Mouse (Mus musculus) CH12.LX (cell line): ENCODE measurements around the gene Tead1. TPM values are rescaled to one million over a fixed set of nuclear protein-coding genes. Genes with fewer than 3 reads are reported as not detected.

Experiments used
- DNase-seq: peaks from one replicate; pipeline ENCODE4 v3.0.0-alpha.2; 2013; ENCODE audit errors: extremely low read depth
- H3K27ac ChIP-seq: 2 replicates; pipeline ENCODE4 v1.5.1; 2012; ENCODE audit warnings: low read depth, mild to moderate bottlenecking, control low read depth, moderate library complexity; ENCODE audit not compliant: insufficient read depth
- H3K27me3 ChIP-seq: replicated peaks from 2 replicates; pipeline ENCODE3; 2012; ENCODE audit warnings: inconsistent platforms
- H3K36me3 ChIP-seq, 2 experiments: replicated peaks in 1 of 2; 2 replicates each; pipeline versions ENCODE3 to v1.6.1; 2012; ENCODE audit warnings: inconsistent platforms in 1 of 2, low read length in 1 of 2, mild to moderate bottlenecking in 1 of 2, mixed read lengths in 1 of 2, moderate library complexity in 1 of 2; ENCODE audit not compliant: control insufficient read depth in 1 of 2, insufficient read depth in 1 of 2
- H3K4me1 ChIP-seq, 2 experiments: 2 replicates each; pipeline ENCODE4 v1.6.1; 2012; ENCODE audit warnings: inconsistent platforms in 1 of 2, moderate library complexity in 1 of 2; ENCODE audit not compliant: insufficient read depth in 2 of 2, control insufficient read depth in 1 of 2
- H3K4me2 ChIP-seq: 2 replicates; pipeline ENCODE4 v1.6.1; 2012; ENCODE audit warnings: low read depth, mild to moderate bottlenecking, control low read depth; ENCODE audit not compliant: poor library complexity, insufficient read depth, severe bottlenecking
- H3K4me3 ChIP-seq, 3 experiments: fragments of 150-350 bp in 1 of 3; sonication (generic) in 1 of 3; replicated peaks in 1 of 3; 2 replicates each; pipeline versions ENCODE3 to v1.5.1; 2011 to 2012; ENCODE audit warnings: low read depth in 2 of 3, low read length in 2 of 3, mild to moderate bottlenecking in 2 of 3, moderate library complexity in 2 of 3, control low read depth in 1 of 3, improper control_type of control experiment in 1 of 3, inconsistent platforms in 1 of 3, mixed read lengths in 1 of 3; ENCODE audit not compliant: poor library complexity in 1 of 3
- H3K79me2 ChIP-seq: replicated peaks from 2 replicates; pipeline ENCODE4 v1.6.1; 2012; ENCODE audit warnings: mild to moderate bottlenecking, moderate library complexity; ENCODE audit not compliant: control insufficient read depth, poor library complexity, insufficient read depth, severe bottlenecking; ENCODE audit errors: extremely low read depth
- H3K9ac ChIP-seq: 2 replicates; pipeline ENCODE4 v1.6.1; 2012; ENCODE audit warnings: low read depth, mild to moderate bottlenecking, control low read depth, moderate library complexity; ENCODE audit not compliant: insufficient read depth
- H3K9me3 ChIP-seq: replicated peaks from 2 replicates; pipeline ENCODE3; 2012; ENCODE audit warnings: low read length, inconsistent platforms, mixed read lengths
- CHD1 ChIP-seq: IDR thresholded peaks from 2 replicates; pipeline ENCODE4 v1.6.1; 2012; ENCODE audit warnings: low read depth, low read length, improper control_type of control experiment, inconsistent platforms
- CHD2 ChIP-seq: IDR thresholded peaks from 2 replicates; pipeline ENCODE4 v1.6.1; 2011; ENCODE audit warnings: low read length, improper control_type of control experiment
- CTCF ChIP-seq, 2 experiments: IDR thresholded peaks in 1 of 2; conservative IDR thresholded peaks in 1 of 2; 2 replicates each; pipeline ENCODE4 v1.5.1; 2011 to 2012; ENCODE audit warnings: low read depth in 2 of 2, low read length in 2 of 2, improper control_type of control experiment in 1 of 2, inconsistent platforms in 1 of 2, mild to moderate bottlenecking in 1 of 2, moderate library complexity in 1 of 2
- E2F4 ChIP-seq: IDR thresholded peaks from 2 replicates; pipeline ENCODE4 v1.6.1; 2011; ENCODE audit warnings: low read depth, low read length, improper control_type of control experiment; ENCODE audit not compliant: insufficient replicate concordance
- ELF1 ChIP-seq: IDR thresholded peaks from 2 replicates; pipeline ENCODE4 v1.6.1; 2014; ENCODE audit warnings: low read depth, mild to moderate bottlenecking, inconsistent platforms, low read length, improper control_type of control experiment
- EP300 ChIP-seq: IDR thresholded peaks from 2 replicates; pipeline ENCODE4 v1.6.1; 2011; ENCODE audit warnings: low read length, improper control_type of control experiment
- HCFC1 ChIP-seq: IDR thresholded peaks from 2 replicates; pipeline ENCODE4 v1.6.1; 2012; ENCODE audit warnings: low read depth, mild to moderate bottlenecking, inconsistent platforms, low read length, improper control_type of control experiment
- IRF4 ChIP-seq: IDR thresholded peaks from 2 replicates; pipeline ENCODE4 v1.6.1; 2014; ENCODE audit warnings: low read depth, mild to moderate bottlenecking, inconsistent platforms, low read length, improper control_type of control experiment
- JUN ChIP-seq: IDR thresholded peaks from 2 replicates; pipeline ENCODE4 v1.6.1; 2011; ENCODE audit warnings: low read depth, mild to moderate bottlenecking, low read length, improper control_type of control experiment, moderate library complexity; ENCODE audit not compliant: insufficient read depth
- KAT2A ChIP-seq: IDR thresholded peaks from 2 replicates; pipeline ENCODE4 v1.6.1; 2012; ENCODE audit warnings: low read length, improper control_type of control experiment, inconsistent platforms; ENCODE audit not compliant: insufficient replicate concordance
- MAFK ChIP-seq: IDR thresholded peaks from 2 replicates; pipeline ENCODE4 v1.6.1; 2011; ENCODE audit warnings: low read length, improper control_type of control experiment; ENCODE audit not compliant: insufficient replicate concordance
- MAZ ChIP-seq: IDR thresholded peaks from 2 replicates; pipeline ENCODE4 v1.6.1; 2012; ENCODE audit warnings: low read depth, mild to moderate bottlenecking, inconsistent platforms, low read length, improper control_type of control experiment, moderate library complexity
- MEF2A ChIP-seq: IDR thresholded peaks from 2 replicates; pipeline ENCODE4 v1.6.1; 2014; ENCODE audit warnings: low read depth, mild to moderate bottlenecking, inconsistent platforms, low read length, improper control_type of control experiment, borderline replicate concordance
- MXI1 ChIP-seq: IDR thresholded peaks from 2 replicates; pipeline ENCODE4 v1.6.1; 2011; ENCODE audit warnings: mild to moderate bottlenecking, low read depth, low read length, improper control_type of control experiment
- MYC ChIP-seq: IDR thresholded peaks from 2 replicates; pipeline ENCODE4 v1.6.1; 2011; ENCODE audit warnings: low read depth, mild to moderate bottlenecking, improper control_type of control experiment, low read length
- NELFE ChIP-seq: IDR thresholded peaks from 2 replicates; pipeline ENCODE4 v1.6.1; 2011; ENCODE audit warnings: low read depth, low read length, improper control_type of control experiment
- NRF1 ChIP-seq: IDR thresholded peaks from 2 replicates; pipeline ENCODE4 v1.6.1; 2014; ENCODE audit warnings: low read depth, mild to moderate bottlenecking, inconsistent platforms, low read length, improper control_type of control experiment, moderate library complexity
- POLR2A ChIP-seq: IDR thresholded peaks from 2 replicates; pipeline ENCODE4 v1.6.1; 2011; ENCODE audit warnings: low read depth, mild to moderate bottlenecking, improper control_type of control experiment, low read length
- RAD21 ChIP-seq: IDR thresholded peaks from 2 replicates; pipeline ENCODE4 v1.6.1; 2011; ENCODE audit warnings: low read depth, mild to moderate bottlenecking, low read length, improper control_type of control experiment, moderate library complexity
- RCOR1 ChIP-seq: conservative IDR thresholded peaks from 2 replicates; pipeline ENCODE4 v1.6.1; 2012; ENCODE audit warnings: low read depth, mild to moderate bottlenecking, inconsistent platforms, low read length, improper control_type of control experiment
- SIN3A ChIP-seq: IDR thresholded peaks from 2 replicates; pipeline ENCODE4 v1.6.1; 2012; ENCODE audit warnings: low read length, improper control_type of control experiment, inconsistent platforms
- SMC3 ChIP-seq: IDR thresholded peaks from 2 replicates; pipeline ENCODE4 v1.6.1; 2011; ENCODE audit warnings: low read depth, low read length, improper control_type of control experiment
- TCF12 ChIP-seq: IDR thresholded peaks from 2 replicates; pipeline ENCODE4 v1.6.1; 2014; ENCODE audit warnings: low read depth, mild to moderate bottlenecking, inconsistent platforms, low read length, improper control_type of control experiment
- UBTF ChIP-seq: IDR thresholded peaks from 2 replicates; pipeline ENCODE4 v1.6.1; 2012; ENCODE audit warnings: low read depth, mild to moderate bottlenecking, inconsistent platforms, low read length, improper control_type of control experiment, moderate library complexity
- USF1 ChIP-seq: IDR thresholded peaks from 2 replicates; pipeline ENCODE4 v1.6.1; 2014; ENCODE audit warnings: low read depth, mild to moderate bottlenecking, inconsistent platforms, low read length, improper control_type of control experiment
- USF2 ChIP-seq: conservative IDR thresholded peaks from 2 replicates; pipeline ENCODE4 v1.6.1; 2011; ENCODE audit warnings: low read depth, low read length, improper control_type of control experiment
- ZC3H11A ChIP-seq: IDR thresholded peaks from 2 replicates; pipeline ENCODE4 v1.6.1; 2012; ENCODE audit warnings: low read depth, mild to moderate bottlenecking, inconsistent platforms, low read length, improper control_type of control experiment
- ZMIZ1 ChIP-seq: IDR thresholded peaks from 2 replicates; pipeline ENCODE4 v1.6.1; 2012; ENCODE audit warnings: low read depth, mild to moderate bottlenecking, inconsistent platforms, low read length, improper control_type of control experiment
- dilution Hi-C: fragments of 300-500 bp; cut with MboI; formaldehyde crosslinking; loops from 2 replicates; pipeline ENCODE4 v1.14.3; 2020; ENCODE audit warnings: low sequenced_read_pairs; ENCODE audit not compliant: extremely low pct_unique_long_range_greater_than_20kb, extremely low pct_ligation_motif_present
- in situ Hi-C: fragments of 300-500 bp; cut with MboI; formaldehyde crosslinking; loops from 3 replicates; pipeline ENCODE4 v1.14.3; 2019; ENCODE audit warnings: low sequenced_read_pairs, low pct_ligation_motif_present, low pct_unique_long_range_greater_than_20kb, mixed read lengths
- polyA plus RNA-seq: library from polyadenylated mRNA; unstranded; fragments of >175 nt; gene quantifications from 2 replicates; pipeline ENCODE4 v1.2.1, GENCODE M21; 2012; ENCODE audit warnings: low read depth; ENCODE audit not compliant: insufficient read length
- total RNA-seq, 2 experiments: library from RNA; depleted of rRNA; stranded (reverse); fragments of 300-350 nt in 1 of 2; fragments of >200 nt in 1 of 2; gene quantifications; 2 replicates each; pipeline ENCODE4 v1.2.3; 2012 to 2014

Gene Tead1
- total and polyA plus RNA-seq, 3 experiments, result not detected

DNA sequence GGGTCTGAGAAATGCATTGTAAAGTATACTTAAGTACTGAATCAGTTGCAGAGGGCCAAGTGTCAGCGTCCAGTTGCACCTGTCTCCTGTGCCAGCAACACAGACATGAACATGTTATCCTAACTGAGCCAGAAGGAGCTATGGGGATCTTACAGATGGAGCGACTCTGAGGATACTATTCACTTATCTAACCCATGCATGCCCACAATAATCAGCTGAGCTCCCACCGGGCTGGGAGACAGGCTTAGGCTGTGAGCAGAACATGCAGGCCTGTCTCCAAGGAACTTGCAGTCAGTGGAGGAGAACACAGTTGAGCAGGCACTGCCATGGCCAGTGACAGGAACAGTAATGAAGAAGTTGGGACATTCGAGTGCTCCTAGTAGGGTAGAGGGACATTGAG is 42.7 kb downstream of the Tead1 start:
- Histone ChIP-seq H3K4me1 (no peaks in the 10 kb centered on the region), H3K4me3 (no peak overlapping the region), H3K9ac (no peak overlapping the region), H3K27ac (no peak overlapping the region), H3K4me2 (no peak overlapping the region), H3K27me3 (no peaks in the 10 kb centered on the region), H3K79me2 (no peaks in the 10 kb centered on the region), H3K9me3 (no peaks in the 10 kb centered on the region), H3K36me3 (no peaks in the 10 kb centered on the region)
- in situ Hi-C loops, result no loop called here
- dilution Hi-C loops, result no loop called here
- no peak for DNase-seq
- no peak for TF ChIP-seq RAD21
- TF ChIP-seq MAFK, result no peak
- TF ChIP-seq USF1, result no peak
- no peak for TF ChIP-seq UBTF
- no peak for TF ChIP-seq IRF4
- no peak for TF ChIP-seq ELF1
- TF ChIP-seq EP300, result no peak
- TF ChIP-seq USF2, result no peak
- no peak for TF ChIP-seq CHD1
- TF ChIP-seq ZMIZ1, result no peak
- TF ChIP-seq MEF2A, result no peak
- no peak for TF ChIP-seq NRF1
- TF ChIP-seq ZC3H11A, result no peak
- TF ChIP-seq RCOR1, result no peak
- no peak for TF ChIP-seq JUN
- TF ChIP-seq CHD2, result no peak
- no peak for TF ChIP-seq TCF12
- TF ChIP-seq SMC3, result no peak
- TF ChIP-seq KAT2A, result no peak
- TF ChIP-seq MYC, result no peak

DNA sequence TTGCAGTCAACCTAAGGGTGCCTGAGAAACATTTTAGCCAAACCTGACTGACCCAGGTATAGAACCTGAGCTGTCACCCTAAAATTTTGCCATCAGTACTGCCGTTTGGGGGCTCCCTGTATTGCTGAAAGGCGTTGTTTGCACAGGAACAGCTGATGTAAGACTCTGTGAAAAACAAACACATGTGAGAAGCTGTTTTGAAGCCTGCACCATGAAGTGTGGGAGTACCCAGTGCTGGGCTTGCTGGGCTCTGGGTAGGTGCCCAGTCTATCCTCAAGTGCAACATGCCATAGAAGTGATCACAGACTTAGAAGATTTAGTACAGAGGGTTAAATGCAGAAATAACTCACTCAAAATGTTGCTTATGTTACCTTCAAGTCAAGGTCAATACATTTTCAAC is 49.3 kb downstream of the Tead1 start:
- peaks cover 0 to 3% of the 10 kb centered on the region in 2 experiments; a peak in 2 of 4 replicates for H3K4me1 ChIP-seq
- no peak overlapping the region for H3K4me2 ChIP-seq
- no peak for TF ChIP-seq SMC3
- TF ChIP-seq MXI1, result no peak
- no peak for TF ChIP-seq USF1
- no peak for TF ChIP-seq E2F4
- TF ChIP-seq MAZ, result no peak
- no peak for TF ChIP-seq ZMIZ1
- TF ChIP-seq SIN3A, result no peak
- TF ChIP-seq MAFK, result no peak
- no peak for TF ChIP-seq EP300
- no peak for TF ChIP-seq HCFC1
- TF ChIP-seq NELFE, result no peak
- no peak for TF ChIP-seq POLR2A
- TF ChIP-seq CTCF (conservative IDR thresholded peaks at IDR 0.05 in 1 of 2, IDR thresholded peaks at IDR 0.05 in 1 of 2; ENCODE audit: low read depth in 2 of 2, low read length in 2 of 2), result no peak
- no peak for TF ChIP-seq IRF4
- no peak for TF ChIP-seq RCOR1
- dilution Hi-C loops, result no loop called here
- no peaks in the 10 kb centered on the region for H3K79me2 ChIP-seq
- in situ Hi-C loops, result no loop called here
- H3K36me3 ChIP-seq, result no peaks in the 10 kb centered on the region
- H3K27ac ChIP-seq, result no peak overlapping the region
- H3K9ac ChIP-seq, result no peak overlapping the region
- DNase-seq, result no peak
- H3K27me3 ChIP-seq, result peaks cover 3% of the 10 kb centered on the region
- H3K9me3 ChIP-seq, result no peaks in the 10 kb centered on the region
- no peak overlapping the region for H3K4me3 ChIP-seq
